Mouse (Mus musculus): Measurements from ENCODE around the gene Sh3gl2.

- TF ChIP-seq CTCF (IDR thresholded peaks at IDR 0.05; ENCODE audit: borderline replicate concordance, control insufficient read depth, extremely low read depth, insufficient read depth, low read length, poor library complexity) (no peak), POLR2A (IDR thresholded peaks at IDR 0.05; ENCODE audit: control insufficient read depth, extremely low read depth, insufficient read depth, low read length, poor library complexity) (no peak)
These were observed 157.7 kb downstream of the Sh3gl2 start for GRCm38 (mm10) chr4:85362661-85363060.

Measured in thymus, adult 2 months (tissue).